Mouse (Mus musculus): ENCODE results near the gene Slc37a4. TPM values are rescaled to one million over a fixed set of nuclear protein-coding genes. Genes with fewer than 3 reads are reported as not detected.
A peak's percentile ranks its signal among the peaks of the same experiment; 100 is the strongest.
"Not testable (repeated sequence)": the region's sequence is repeated elsewhere in the genome, so short reads cannot be mapped to it uniquely, and the experiment has no call there.

Slc37a4 gene
- polyA plus RNA-seq, 1 experiment from 2014 or later = 18.4 TPM

DNA sequence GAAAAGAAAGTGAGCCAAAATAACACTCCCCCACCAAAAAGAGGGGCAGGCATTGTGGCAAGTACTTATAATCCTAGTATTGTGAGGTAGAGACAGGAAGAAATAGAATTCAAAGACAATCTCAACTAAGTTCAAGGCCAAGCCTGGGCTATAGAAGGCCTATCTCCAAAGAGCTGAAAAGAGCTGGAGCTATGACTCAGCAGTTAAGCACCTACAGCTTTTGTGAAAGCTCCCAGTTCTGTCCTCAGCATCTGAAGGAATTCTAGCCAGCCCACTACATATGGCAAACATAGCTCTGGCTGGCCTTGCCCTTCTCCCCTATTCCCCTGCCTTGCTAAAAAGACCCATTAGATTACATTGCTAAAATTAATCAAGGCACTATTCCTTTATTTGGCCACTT lies 23.3 kb upstream of the Slc37a4 start:
- ATAC-seq (ENCODE audit: low read depth) = no peak

DNA sequence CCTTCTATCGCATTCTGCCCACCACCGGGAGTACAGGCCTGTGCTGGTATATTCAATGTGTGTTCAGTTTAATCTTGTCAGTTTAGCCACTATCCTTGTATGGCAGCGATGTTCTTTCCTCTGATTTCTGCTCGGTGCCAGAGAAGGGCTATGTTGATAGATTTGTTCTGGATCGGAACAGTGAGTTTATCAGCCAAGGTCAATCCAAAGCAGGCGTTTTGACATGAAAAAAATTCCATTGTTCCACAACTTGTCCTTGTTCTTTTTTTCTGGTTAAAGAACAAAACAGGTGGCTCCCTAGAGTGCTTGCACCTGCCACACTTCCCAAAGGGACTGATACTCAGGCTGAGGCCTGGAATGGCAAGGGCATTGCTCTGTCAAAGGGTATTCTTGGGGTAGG lies 20.5 kb upstream of the Slc37a4 start:
- H3K27me3 ChIP-seq = no peaks in the 10 kb centered on the region
- H3K36me3 ChIP-seq = peaks cover 7% of the 10 kb centered on the region
- H3K9me3 ChIP-seq (replicated peaks) = no peaks in the 10 kb centered on the region
- H3K27ac ChIP-seq = no peak overlapping the region
- 86% methylated on average over 6 of the region's 6 CpGs for WGBS (ENCODE audit: insufficient replicate concordance)
- no peak overlapping the region for H3K9ac ChIP-seq
- ATAC-seq (ENCODE audit: low read depth) (no peak), DNase-seq (no peak)
- peaks cover 35% of the 10 kb centered on the region for H3K4me1 ChIP-seq (replicated peaks)
- H3K4me3 ChIP-seq (replicated peaks) = no peak overlapping the region
- H3K4me2 ChIP-seq = no peak overlapping the region

More for the DNA sequence above, 23.3 kb upstream of the Slc37a4 start:
- Histone ChIP-seq H3K27me3 (no peaks in the 10 kb centered on the region), H3K4me1 (replicated peaks) (peaks cover 18% of the 10 kb centered on the region), H3K9me3 (replicated peaks) (no peaks in the 10 kb centered on the region), H3K9ac (peak overlapping the region; percentile 28; the same call in 1 of the 2 replicates), H3K36me3 (no peaks in the 10 kb centered on the region), H3K4me3 (replicated peaks) (no peak overlapping the region), H3K27ac (peak overlapping the region; percentile 21), H3K4me2 (no peak overlapping the region)
- no peak for DNase-seq

DNA sequence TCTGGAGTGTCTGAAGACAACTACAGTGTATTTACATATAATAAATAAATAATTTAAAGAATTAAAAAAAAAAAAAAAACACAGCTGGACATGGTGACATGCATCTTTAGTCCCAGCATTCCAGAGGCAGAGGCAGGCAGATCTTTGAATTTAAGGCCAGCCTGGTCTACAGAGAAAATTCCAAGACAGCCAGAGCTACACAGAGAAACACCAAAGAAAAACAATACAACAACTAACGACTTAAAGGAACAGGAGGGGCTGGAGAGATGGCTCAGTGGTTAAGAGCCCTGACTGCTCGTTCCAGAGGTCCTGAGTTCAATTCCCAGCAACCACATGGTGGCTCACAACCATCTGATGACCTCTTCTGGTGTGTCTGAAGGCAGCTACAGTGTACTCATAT lies 19.3 kb upstream of the Slc37a4 start:
- peaks cover 19% of the 10 kb centered on the region for H3K36me3 ChIP-seq
- H3K9ac ChIP-seq; H3K27me3 ChIP-seq; H3K9me3 ChIP-seq (replicated peaks); H3K4me3 ChIP-seq (replicated peaks); ATAC-seq (ENCODE audit: low read depth); DNase-seq: not testable (repeated sequence)
- 0 out of 2 replicates have a peak overlapping the region, but pooled peaks have one; percentile 85 for H3K27ac ChIP-seq
- WGBS (ENCODE audit: insufficient replicate concordance) = 56% methylated on average over 2 of the region's 2 CpGs
- peak overlapping the region; percentile 97 for H3K4me2 ChIP-seq
- peaks cover 38% of the 10 kb centered on the region for H3K4me1 ChIP-seq (replicated peaks)

GRCm38 (mm10) chr9:44378153-44378730 lies 18.4 kb upstream of the Slc37a4 start:
- Histone ChIP-seq H3K27ac (peak overlapping the region; percentile 85), H3K9ac (peak overlapping the region; percentile 78), H3K27me3 (no peaks in the 10 kb centered on the region), H3K4me3 (replicated peaks) (peak overlapping the region; percentile 83), H3K9me3 (replicated peaks) (no peaks in the 10 kb centered on the region), H3K4me2 (peak overlapping the region; percentile 97), H3K36me3 (peaks cover 28% of the 10 kb centered on the region), H3K4me1 (replicated peaks) (peaks cover 36% of the 10 kb centered on the region)
- DNase-seq = no peak
- no peak for ATAC-seq (ENCODE audit: low read depth)
- 36% methylated on average over 5 of the region's 5 CpGs for WGBS (ENCODE audit: insufficient replicate concordance)

GRCm38 (mm10) chr9:44379054-44379834 lies 17.4 kb upstream of the Slc37a4 start, which contains the start of gene Hyou1:
Gene Hyou1, plus strand, starts transcription at chr9:44379490.
- ATAC-seq (ENCODE audit: low read depth) (peak; percentile 94), DNase-seq (peak; percentile 99)
- Histone ChIP-seq H3K9ac (peak within 1 kb of the TSS; percentile 89), H3K4me1 (replicated peaks) (peaks cover 29% of the 10 kb centered on the region), H3K9me3 (replicated peaks) (no peaks in the 10 kb centered on the region), H3K27me3 (no peaks in the 10 kb centered on the region), H3K27ac (peak within 1 kb of the TSS; percentile 85), H3K36me3 (peaks cover 38% of the 10 kb centered on the region), H3K4me2 (peak within 1 kb of the TSS; percentile 97), H3K4me3 (replicated peaks) (peak within 1 kb of the TSS; percentile 83)
- under 1% methylated on average over 83 of the region's 83 CpGs for WGBS (ENCODE audit: insufficient replicate concordance)

DNA sequence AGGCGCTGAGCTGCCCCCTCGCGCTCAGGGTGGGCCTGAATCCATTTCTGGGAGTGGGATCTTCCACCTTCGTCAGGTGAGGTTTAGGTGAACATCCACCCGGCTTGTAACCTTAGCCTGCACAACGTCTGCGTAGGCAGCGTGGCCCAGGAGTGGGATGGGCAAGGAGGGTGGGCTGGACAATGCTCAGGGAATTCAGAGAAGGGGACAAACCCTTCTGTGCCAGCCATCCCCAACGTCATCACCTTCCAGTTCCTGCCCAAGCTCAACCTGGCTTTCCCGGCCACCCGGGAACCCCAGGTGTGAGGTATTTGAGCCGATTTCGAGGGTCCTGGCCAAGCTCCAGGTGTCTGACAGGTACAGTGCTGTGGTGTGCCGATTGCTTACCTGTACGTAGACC lies 16.8 kb upstream of the Slc37a4 start:
- peaks cover 29% of the 10 kb centered on the region for H3K4me1 ChIP-seq (replicated peaks)
- ATAC-seq (ENCODE audit: low read depth) = 0 out of 2 replicates have a peak, but pooled peaks have one; percentile 2
- WGBS (ENCODE audit: insufficient replicate concordance) = 6% methylated on average over 15 of the region's 15 CpGs

GRCm38 (mm10) chr9:44384596-44384995 lies 12.1 kb upstream of the Slc37a4 start:
- H3K9me3 ChIP-seq (replicated peaks) = no peaks in the 10 kb centered on the region
- H3K4me3 ChIP-seq (replicated peaks) = no peak overlapping the region
- DNase-seq = no peak
- H3K9ac ChIP-seq = no peak overlapping the region
- H3K27me3 ChIP-seq = no peaks in the 10 kb centered on the region
- H3K4me1 ChIP-seq (replicated peaks) = peaks cover 18% of the 10 kb centered on the region
- 82% methylated on average over 13 of the region's 13 CpGs for WGBS (ENCODE audit: insufficient replicate concordance)
- H3K27ac ChIP-seq = no peak overlapping the region
- H3K4me2 ChIP-seq = no peak overlapping the region
- H3K36me3 ChIP-seq = peaks cover 91% of the 10 kb centered on the region
- no peak for ATAC-seq (ENCODE audit: low read depth)

More for the DNA sequence above, 16.8 kb upstream of the Slc37a4 start:
- Histone ChIP-seq H3K9ac (peak overlapping the region; percentile 89), H3K36me3 (peaks cover 44% of the 10 kb centered on the region), H3K27ac (peak overlapping the region; percentile 73), H3K27me3 (no peaks in the 10 kb centered on the region), H3K4me2 (peak overlapping the region; percentile 97), H3K4me3 (replicated peaks) (peak overlapping the region; percentile 83), H3K9me3 (replicated peaks) (no peaks in the 10 kb centered on the region)
- no peak for DNase-seq

GRCm38 (mm10) chr9:44387221-44387620 lies 9.4 kb upstream of the Slc37a4 start:
- Histone ChIP-seq H3K4me3 (replicated peaks) (no peak overlapping the region), H3K9me3 (replicated peaks) (no peaks in the 10 kb centered on the region), H3K4me1 (replicated peaks) (no peaks in the 10 kb centered on the region), H3K36me3 (peaks cover 96% of the 10 kb centered on the region), H3K27ac (no peak overlapping the region), H3K4me2 (no peak overlapping the region), H3K9ac (no peak overlapping the region), H3K27me3 (no peaks in the 10 kb centered on the region)
- WGBS (ENCODE audit: insufficient replicate concordance) = 80% methylated on average over 3 of the region's 3 CpGs
- ATAC-seq (ENCODE audit: low read depth) = no peak
- no peak for DNase-seq

DNA sequence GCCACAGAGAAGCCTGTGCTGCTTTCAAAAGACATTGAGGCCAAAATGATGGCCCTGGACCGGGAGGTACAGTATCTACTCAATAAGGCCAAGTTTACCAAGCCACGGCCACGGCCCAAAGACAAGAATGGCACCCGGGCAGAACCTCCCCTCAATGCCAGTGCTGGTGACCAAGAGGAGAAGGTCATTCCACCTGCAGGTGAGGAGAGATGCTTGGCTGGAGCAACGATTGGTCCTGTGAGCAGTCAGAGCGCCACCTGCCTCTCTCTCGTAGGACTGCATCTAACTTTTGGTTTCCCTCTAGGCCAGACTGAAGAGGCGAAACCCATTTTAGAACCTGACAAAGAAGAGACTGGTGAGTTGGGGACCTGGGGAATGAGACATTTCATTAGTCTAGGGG lies 7.4 kb upstream of the Slc37a4 start:
- no peaks in the 10 kb centered on the region for H3K27me3 ChIP-seq
- no peaks in the 10 kb centered on the region for H3K9me3 ChIP-seq (replicated peaks)
- DNase-seq (peak; percentile 28), ATAC-seq (ENCODE audit: low read depth) (no peak)
- no peak overlapping the region for H3K9ac ChIP-seq
- WGBS (ENCODE audit: insufficient replicate concordance) = 63% methylated on average over 8 of the region's 8 CpGs
- peaks cover 80% of the 10 kb centered on the region for H3K36me3 ChIP-seq
- H3K4me2 ChIP-seq = no peak overlapping the region
- H3K27ac ChIP-seq = no peak overlapping the region
- H3K4me1 ChIP-seq (replicated peaks) = no peaks in the 10 kb centered on the region
- no peak overlapping the region for H3K4me3 ChIP-seq (replicated peaks)

- 34% methylated on average over 4 of the region's 4 CpGs for WGBS (ENCODE audit: insufficient replicate concordance)
- DNase-seq (peak; percentile 55), ATAC-seq (ENCODE audit: low read depth) (peak; percentile 39; the same call in 1 of the 2 replicates)
- no peak overlapping the region for H3K9ac ChIP-seq
- no peak overlapping the region for H3K4me2 ChIP-seq
- no peaks in the 10 kb centered on the region for H3K27me3 ChIP-seq
- peaks cover 58% of the 10 kb centered on the region for H3K36me3 ChIP-seq
- H3K9me3 ChIP-seq (replicated peaks) = no peaks in the 10 kb centered on the region
- no peak overlapping the region for H3K4me3 ChIP-seq (replicated peaks)
- H3K27ac ChIP-seq = no peak overlapping the region
- peaks cover 7% of the 10 kb centered on the region for H3K4me1 ChIP-seq (replicated peaks)
Observed at GRCm38 (mm10) chr9:44391466-44391865, 5.2 kb upstream of the Slc37a4 start.

- Histone ChIP-seq H3K9me3 (replicated peaks) (no peaks in the 10 kb centered on the region), H3K4me3 (replicated peaks) (peak overlapping the region; percentile 88), H3K36me3 (peaks cover 42% of the 10 kb centered on the region), H3K27ac (peak overlapping the region; percentile 93), H3K4me2 (peak overlapping the region; percentile 99), H3K4me1 (replicated peaks) (peaks cover 44% of the 10 kb centered on the region), H3K27me3 (no peaks in the 10 kb centered on the region), H3K9ac (peak overlapping the region; percentile 95)
- DNase-seq = no peak
- no peak for ATAC-seq (ENCODE audit: low read depth)
- 45% methylated on average over 4 of the region's 4 CpGs for WGBS (ENCODE audit: insufficient replicate concordance)
Observed at GRCm38 (mm10) chr9:44398087-44398486, 1.4 kb downstream of the Slc37a4 start.
